Mouse (Mus musculus) limb, embryonic 14.5 days (tissue): ENCODE data around the gene Ankdd1a. TPM values are rescaled to one million over a fixed set of nuclear protein-coding genes. Genes with fewer than 3 reads are reported as not detected.

Experiments used
- ATAC-seq: fragments of 200-750 bp; cut with Nextera tagmentation; 2 replicates; pipeline ENCODE4 v1.8.0; 2017; ENCODE audit warnings: low read depth, moderate number of reproducible peaks, moderate TSS enrichment; ENCODE audit not compliant: low FRiP score
- DNase-seq: peaks from one replicate; pipeline ENCODE4 v3.0.0-alpha.2; 2015; ENCODE audit warnings: low spot score
- H3K27ac ChIP-seq: fragments of 300-500 bp; sonication (generic); replicated peaks from 2 replicates; pipeline ENCODE4 v1.5.1; 2014; ENCODE audit warnings: low read depth, mild to moderate bottlenecking, low read length, moderate library complexity, mixed read lengths
- H3K27me3 ChIP-seq: fragments of 300-500 bp; sonication (generic); 2 replicates; pipeline ENCODE4 v1.6.1; 2014; ENCODE audit warnings: low read length, mixed read lengths; ENCODE audit not compliant: control insufficient read depth, insufficient read depth
- H3K36me3 ChIP-seq: fragments of 300-500 bp; sonication (generic); 2 replicates; pipeline ENCODE4 v1.6.1; 2014; ENCODE audit warnings: mild to moderate bottlenecking, low read length, moderate library complexity, mixed read lengths; ENCODE audit not compliant: control insufficient read depth, insufficient read depth
- H3K4me1 ChIP-seq: fragments of 300-500 bp; sonication (generic); 2 replicates; pipeline ENCODE4 v1.6.1; 2014; ENCODE audit warnings: antibody characterized with exemption, low read length, mixed read lengths; ENCODE audit not compliant: control insufficient read depth, insufficient read depth
- H3K4me2 ChIP-seq: fragments of 300-500 bp; sonication (generic); replicated peaks from 2 replicates; pipeline ENCODE4 v1.6.1; 2014; ENCODE audit warnings: low read depth, mild to moderate bottlenecking, low read length, moderate library complexity; ENCODE audit not compliant: severe bottlenecking
- H3K4me3 ChIP-seq: fragments of 300-500 bp; sonication (generic); replicated peaks from 2 replicates; pipeline ENCODE4 v1.5.1; 2014; ENCODE audit warnings: low read length
- H3K9ac ChIP-seq: fragments of 300-500 bp; sonication (generic); 2 replicates; pipeline ENCODE4 v1.6.1; 2014; ENCODE audit warnings: mild to moderate bottlenecking, low read depth, low read length, moderate library complexity; ENCODE audit not compliant: severe bottlenecking
- H3K9me3 ChIP-seq: fragments of 300-500 bp; sonication (generic); 2 replicates; pipeline ENCODE4 v1.6.1; 2016; ENCODE audit warnings: low read length; ENCODE audit not compliant: control insufficient read depth
- POLR2A ChIP-seq: fragments of 200-500 bp; IDR thresholded peaks from 2 replicates; pipeline ENCODE4 v1.8.0; 2012; ENCODE audit warnings: inconsistent platforms, mild to moderate bottlenecking, moderate library complexity, borderline replicate concordance; ENCODE audit not compliant: insufficient read depth, insufficient read length; ENCODE audit errors: extremely low read depth
- WGBS: fragments of 180-500 bp; shearing (Covaris S2); extraction: QIAGEN DNeasy Blood & Tissue Kit; methylation state at CpG from one replicate; pipeline ENCODE4 v1.1.7; 2014; 5-methylcytosine and 5-hydroxymethylcytosine counted together
- polyA plus RNA-seq, 2 experiments: library from polyadenylated mRNA; depleted of rRNA in 1 of 2; stranded (reverse) in 1 of 2; unstranded in 1 of 2; fragments of >200 nt; fragmentation: Nextera tagmentation in 1 of 2; extraction: Ambion mirVana in 1 of 2; gene quantifications; 2 replicates each; pipeline versions ENCODE4 v1.2.1 to v1.2.3; 2012 to 2014

The Ankdd1a gene
- polyA plus RNA-seq (2012; rRNA removed) (0.08 TPM in 1 of 2 replicates, not detected in the other), polyA plus RNA-seq (2014; fragmentation: Nextera tagmentation; extraction: Ambion mirVana) (not detected in 2 replicates)

- Histone ChIP-seq H3K9me3 (no peaks in the 10 kb centered on the region), H3K4me3 (peak within 1 kb of the TSS; percentile 24), H3K36me3 (no peaks in the 10 kb centered on the region), H3K27me3 (no peaks in the 10 kb centered on the region), H3K4me1 (peaks cover 9% of the 10 kb centered on the region), H3K4me2 (peak within 1 kb of the TSS; percentile 51), H3K9ac (peak within 1 kb of the TSS; percentile 51), H3K27ac (no peak within 1 kb of the TSS)
- no peak for ATAC-seq
- WGBS, result 5% methylated on average over 20 of the region's 25 CpGs
- TF ChIP-seq POLR2A, result no peak
- DNase-seq, result no peak
Observed at GRCm38 (mm10) chr9:65519807-65520504, at the start of gene Ankdd1a. Gene Ankdd1a, minus strand, starts transcription at chr9:65520193.

DNA sequence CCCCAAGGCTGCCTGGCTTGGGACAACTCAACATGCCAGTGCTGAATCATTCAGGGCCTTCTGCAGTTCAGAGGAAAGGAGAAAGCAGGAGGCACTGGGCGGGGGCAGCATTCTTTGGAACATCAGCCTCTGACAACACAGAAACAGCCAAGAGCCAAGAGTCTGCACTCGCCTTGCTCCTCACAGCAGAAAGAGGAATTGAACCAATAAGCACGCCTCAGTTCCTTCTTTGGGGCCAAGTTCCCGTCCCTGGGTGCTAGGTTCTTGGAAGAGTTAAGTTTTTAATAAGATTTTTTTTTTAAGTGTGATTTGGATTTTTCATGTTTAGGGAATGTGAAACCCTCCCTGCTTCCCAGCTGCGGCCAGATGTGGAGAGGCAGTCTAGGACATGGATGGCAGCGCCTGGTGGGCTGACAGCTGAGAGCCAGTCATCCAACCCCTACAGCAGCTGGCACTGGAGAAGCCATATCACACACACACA lies 49.5 kb upstream of the Ankdd1a start:
- H3K4me2 ChIP-seq, result no peak overlapping the region
- TF ChIP-seq POLR2A, result no peak
- H3K4me1 ChIP-seq, result peaks cover 14% of the 10 kb centered on the region
- no peak overlapping the region for H3K4me3 ChIP-seq
- H3K27me3 ChIP-seq, result no peaks in the 10 kb centered on the region
- H3K36me3 ChIP-seq, result peaks cover 24% of the 10 kb centered on the region
- peak overlapping the region; percentile 55 for H3K27ac ChIP-seq
- 53% methylated on average over 6 of the region's 6 CpGs for WGBS
- peak; percentile 84; the same call in 1 of the 2 replicates for ATAC-seq
- H3K9me3 ChIP-seq, result no peaks in the 10 kb centered on the region
- DNase-seq, result peak; percentile 79
- no peak overlapping the region for H3K9ac ChIP-seq

DNA sequence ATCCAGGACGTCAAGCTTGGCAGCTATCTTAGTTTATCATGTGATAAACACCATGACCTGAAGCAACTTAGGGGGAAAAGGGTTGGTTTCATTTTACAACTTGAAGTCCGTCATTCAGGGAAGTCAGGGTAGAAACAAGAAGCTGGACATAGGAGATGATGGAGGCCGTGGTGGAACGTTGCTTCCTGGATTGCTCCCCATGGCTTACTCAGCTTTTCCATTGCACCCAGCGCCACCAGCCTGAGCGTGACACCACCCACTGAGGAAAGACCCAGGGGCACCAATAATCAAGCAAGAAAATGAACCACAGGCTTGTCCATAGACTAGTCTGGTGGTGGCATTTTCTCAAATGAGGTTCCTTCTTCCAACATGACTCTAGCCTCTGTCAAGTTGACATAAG lies 48.8 kb upstream of the Ankdd1a start:
- Histone ChIP-seq H3K27me3 (no peaks in the 10 kb centered on the region), H3K4me3 (no peak overlapping the region), H3K4me2 (no peak overlapping the region), H3K36me3 (peaks cover 25% of the 10 kb centered on the region), H3K4me1 (peaks cover 12% of the 10 kb centered on the region), H3K9ac (no peak overlapping the region), H3K9me3 (no peaks in the 10 kb centered on the region), H3K27ac (peak overlapping the region; percentile 55)
- no peak for DNase-seq
- WGBS, result 88% methylated on average over 6 of the region's 6 CpGs
- no peak for ATAC-seq
- TF ChIP-seq POLR2A, result no peak

- DNase-seq, result no peak
- no peak for ATAC-seq
- Histone ChIP-seq H3K4me2 (no peak overlapping the region), H3K9me3 (no peaks in the 10 kb centered on the region), H3K27ac (no peak overlapping the region), H3K4me3 (no peak overlapping the region), H3K27me3 (no peaks in the 10 kb centered on the region), H3K36me3 (peaks cover 28% of the 10 kb centered on the region), H3K9ac (no peak overlapping the region), H3K4me1 (peaks cover 8% of the 10 kb centered on the region)
- 93% methylated on average over 2 of the region's 2 CpGs for WGBS
- no peak for TF ChIP-seq POLR2A
Observed at GRCm38 (mm10) chr9:65564698-65565097, 44.7 kb upstream of the Ankdd1a start.

- 92% methylated on average over 5 of the region's 5 CpGs for WGBS
- no peak for DNase-seq
- Histone ChIP-seq H3K4me2 (no peak overlapping the region), H3K27me3 (no peaks in the 10 kb centered on the region), H3K36me3 (peaks cover 36% of the 10 kb centered on the region), H3K9ac (no peak overlapping the region), H3K4me1 (no peaks in the 10 kb centered on the region), H3K27ac (no peak overlapping the region), H3K4me3 (no peak overlapping the region), H3K9me3 (no peaks in the 10 kb centered on the region)
- no peak for ATAC-seq
- TF ChIP-seq POLR2A, result no peak
Observed at GRCm38 (mm10) chr9:65563073-65563472, 43.1 kb upstream of the Ankdd1a start.
